Mouse (Mus musculus): ENCODE measurements around the gene Slc7a15.
"Not testable (repeated sequence)": the region's sequence is repeated elsewhere in the genome, so short reads cannot be mapped to it uniquely, and the experiment has no call there.

The Slc7a15 gene

DNA sequence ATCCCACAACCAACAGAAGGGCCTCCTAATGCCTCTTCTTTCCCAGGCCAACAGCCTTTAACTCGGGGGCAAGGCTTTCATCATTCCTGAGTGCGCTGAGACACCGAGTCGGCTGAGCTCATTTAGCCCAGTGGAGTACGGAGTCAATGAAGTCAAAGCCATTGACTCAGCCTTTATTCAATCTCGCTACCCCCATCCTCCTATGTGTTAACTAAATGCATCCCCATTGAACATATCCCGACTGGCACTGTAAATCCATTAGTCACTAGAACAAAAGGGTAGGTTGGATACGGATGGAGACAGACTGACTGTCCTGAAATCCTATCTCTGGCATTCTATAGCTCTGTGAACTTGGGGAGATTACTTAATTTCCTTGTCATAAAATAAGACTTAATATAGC is 36.7 kb downstream of the Slc7a15 start:
- DNase-seq (ENCODE audit: low read depth, low spot score): not testable (repeated sequence)

DNA sequence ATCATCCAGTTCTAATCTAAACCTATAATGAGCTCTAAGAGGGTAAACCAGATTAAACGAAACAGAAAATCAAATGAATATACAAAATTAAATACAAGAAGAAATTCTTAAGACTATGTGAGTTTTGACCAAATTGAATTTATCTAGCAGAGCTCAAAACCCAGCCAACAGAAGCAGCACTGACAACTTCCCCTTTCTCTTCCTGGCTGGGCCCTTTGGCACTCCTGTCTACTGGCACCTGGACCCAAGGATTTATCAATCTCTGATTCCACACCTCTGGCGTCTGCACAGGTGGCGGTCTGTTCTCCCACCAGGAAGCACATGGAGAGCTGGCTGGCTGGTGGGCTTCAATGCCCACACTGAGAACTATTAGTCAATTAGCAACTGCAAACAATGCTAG is 39.0 kb downstream of the Slc7a15 start:
- DNase-seq (ENCODE audit: low read depth, low spot score): not testable (repeated sequence)

DNA sequence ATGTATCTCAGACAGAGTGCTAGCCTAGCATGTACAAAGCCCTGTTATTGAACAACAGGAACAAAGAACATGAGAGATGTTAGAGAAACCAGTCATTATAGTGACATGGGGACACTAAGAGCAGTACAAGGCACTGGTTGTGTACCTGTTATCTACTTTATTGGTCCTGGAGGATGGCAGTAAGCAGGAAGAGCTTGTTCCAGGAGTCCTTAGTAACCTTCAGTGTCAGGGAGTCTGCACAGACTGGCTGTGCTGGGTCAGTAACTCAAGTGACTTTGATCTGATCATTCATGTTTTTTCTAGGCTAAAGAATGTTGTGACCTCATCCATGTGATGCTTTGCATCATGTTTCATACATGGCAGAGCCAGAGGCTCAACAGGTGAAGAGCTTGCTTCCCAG is 42.7 kb downstream of the Slc7a15 start:
- DNase-seq (ENCODE audit: low read depth, low spot score): no peak

DNA sequence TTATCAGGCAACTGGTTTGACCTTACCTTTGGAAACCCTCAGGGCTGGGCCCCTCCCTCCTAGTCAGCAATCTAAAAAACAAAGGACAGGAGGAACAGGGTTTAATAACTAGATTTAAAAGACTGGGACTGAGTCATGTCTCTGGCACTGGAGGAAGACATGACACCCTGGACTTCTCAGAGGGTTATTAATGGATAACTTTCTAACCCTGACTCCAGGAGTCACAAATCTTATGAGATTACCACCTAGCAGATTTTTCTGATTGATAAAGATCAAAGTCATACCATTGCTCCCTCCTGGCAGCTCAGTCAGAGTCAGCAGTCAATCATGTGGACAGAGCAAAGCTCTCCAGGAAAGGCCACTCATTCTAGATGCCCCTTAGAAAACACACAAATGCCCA is 43.4 kb downstream of the Slc7a15 start:
- peak; percentile 36 for DNase-seq (ENCODE audit: low read depth, low spot score)

DNA sequence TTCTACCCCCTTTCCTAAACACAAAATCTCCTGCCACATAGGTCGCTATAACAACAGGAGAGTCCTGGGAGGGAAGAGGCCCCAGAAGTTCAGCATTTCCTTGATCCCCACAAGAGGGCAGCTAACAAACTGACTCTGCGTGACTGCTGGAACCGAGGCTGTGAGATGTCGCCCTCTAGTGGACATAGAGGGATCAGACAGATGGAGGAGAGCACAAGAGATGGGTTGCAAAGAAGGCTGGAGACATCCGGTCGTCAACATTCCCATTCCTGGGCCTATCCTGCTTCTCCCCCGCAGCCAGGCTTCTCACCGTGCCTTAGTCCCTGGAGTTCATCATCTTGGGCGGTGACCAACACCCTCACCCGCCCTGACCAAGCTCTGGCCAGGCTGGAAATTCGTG is 51.5 kb downstream of the Slc7a15 start:
- DNase-seq (ENCODE audit: low read depth, low spot score): peak; percentile 96

DNA sequence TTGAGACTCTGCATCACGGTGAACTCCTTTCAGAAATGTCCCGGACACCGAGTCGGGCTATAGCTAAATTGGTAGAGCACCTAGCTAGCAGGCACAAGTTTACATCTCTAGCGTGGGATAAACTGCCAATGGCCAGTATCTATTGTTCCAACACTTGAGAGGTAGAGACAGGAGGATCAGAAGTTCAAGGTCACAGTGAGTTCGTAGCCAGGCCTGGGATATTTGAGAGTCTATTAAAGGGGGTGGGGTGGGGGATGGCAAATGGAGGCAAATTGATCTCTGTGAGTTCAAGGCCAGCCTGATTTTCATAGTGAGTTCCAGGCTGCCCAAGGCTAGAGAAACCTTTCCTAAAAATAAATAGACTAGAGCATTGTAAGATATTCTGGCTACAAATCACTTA is 52.1 kb downstream of the Slc7a15 start:
- DNase-seq (ENCODE audit: low read depth, low spot score): peak; percentile 27

DNA sequence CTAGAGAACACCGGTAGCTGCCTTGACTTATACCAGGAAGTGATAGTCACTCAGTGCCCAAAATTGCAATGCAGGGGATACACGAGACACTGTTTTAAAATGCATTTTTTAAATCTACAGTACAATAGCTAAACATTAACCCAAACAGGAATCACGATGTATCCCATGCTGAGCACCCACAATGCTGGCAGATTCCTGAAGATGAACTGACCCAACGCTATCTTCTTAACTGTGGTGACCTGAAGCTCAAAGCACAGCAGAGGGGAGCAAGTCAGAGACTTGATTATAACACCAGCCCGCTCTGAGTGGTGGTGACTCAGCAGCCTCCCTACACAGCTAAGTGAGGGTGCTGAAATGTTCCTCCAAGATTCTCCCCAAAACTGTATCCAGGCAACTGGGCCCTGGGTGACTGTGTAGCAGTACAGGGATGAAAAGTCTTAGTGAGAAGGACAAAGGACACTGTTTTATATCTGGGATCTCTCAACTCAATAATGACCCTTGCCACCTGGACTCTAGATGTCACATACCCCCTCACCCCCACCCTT is 53.7 kb downstream of the Slc7a15 start:
- no peak for DNase-seq (ENCODE audit: low read depth, low spot score)

DNA sequence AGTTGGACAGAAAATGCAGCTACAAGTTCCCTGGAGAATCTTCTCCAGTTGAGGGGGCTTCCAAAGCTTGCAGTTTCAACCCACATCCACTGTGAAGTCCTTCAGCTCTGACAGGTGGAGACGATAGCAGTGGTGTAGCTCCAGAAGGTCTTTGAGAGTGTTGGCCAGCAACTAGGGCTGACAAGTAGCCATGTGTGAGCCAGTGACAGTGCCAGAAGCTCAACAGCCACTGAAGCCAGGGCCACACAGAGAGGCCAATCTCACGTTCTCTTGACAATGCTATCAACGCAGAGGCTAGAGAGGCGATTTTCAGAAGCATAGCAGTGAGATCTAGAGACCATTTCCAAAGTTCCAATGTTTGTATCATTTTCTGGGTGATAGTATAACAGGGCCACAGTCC is 56.5 kb downstream of the Slc7a15 start:
- DNase-seq (ENCODE audit: low read depth, low spot score): no peak

DNA sequence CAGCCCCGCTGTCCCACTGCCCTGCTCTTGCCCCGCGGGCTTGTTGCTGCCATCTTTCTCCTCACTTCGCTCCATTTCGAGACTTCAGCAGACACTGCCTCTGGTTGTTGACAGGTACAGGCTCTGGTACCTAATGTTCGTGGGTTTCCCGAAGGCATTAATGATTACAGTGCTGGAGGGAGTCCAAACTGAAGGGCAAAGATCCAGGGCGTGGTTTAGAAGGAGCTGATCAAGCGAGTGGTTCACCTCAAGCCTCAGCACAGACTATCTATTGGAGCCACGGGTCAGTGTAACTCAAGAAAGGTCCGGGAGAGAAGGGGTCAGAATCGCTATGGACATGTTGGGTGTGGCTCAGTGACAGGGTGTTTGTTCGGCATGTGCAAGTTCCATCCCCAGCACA is 59.4 kb downstream of the Slc7a15 start:
- DNase-seq (ENCODE audit: low read depth, low spot score): no peak

DNA sequence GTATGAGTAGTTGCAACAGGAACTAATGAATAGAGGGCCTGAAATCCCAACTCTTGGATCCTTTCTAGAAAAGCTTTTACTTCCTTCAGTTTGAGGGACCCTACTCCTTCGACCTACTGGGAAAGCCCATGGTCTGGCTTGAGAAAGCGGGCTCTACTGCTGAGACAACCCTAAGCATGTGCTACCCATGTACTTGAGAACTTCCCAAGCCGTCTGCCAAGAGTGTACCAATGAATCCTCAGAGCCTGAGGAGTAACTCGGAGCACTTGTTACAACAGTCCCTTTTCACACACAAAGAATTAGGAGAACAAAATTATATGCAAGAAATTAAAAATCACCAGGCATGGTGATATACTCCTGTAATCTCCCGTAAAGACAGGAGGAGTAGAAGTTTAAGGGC is 61.6 kb downstream of the Slc7a15 start:
- no peak for DNase-seq (ENCODE audit: low read depth, low spot score)

DNA sequence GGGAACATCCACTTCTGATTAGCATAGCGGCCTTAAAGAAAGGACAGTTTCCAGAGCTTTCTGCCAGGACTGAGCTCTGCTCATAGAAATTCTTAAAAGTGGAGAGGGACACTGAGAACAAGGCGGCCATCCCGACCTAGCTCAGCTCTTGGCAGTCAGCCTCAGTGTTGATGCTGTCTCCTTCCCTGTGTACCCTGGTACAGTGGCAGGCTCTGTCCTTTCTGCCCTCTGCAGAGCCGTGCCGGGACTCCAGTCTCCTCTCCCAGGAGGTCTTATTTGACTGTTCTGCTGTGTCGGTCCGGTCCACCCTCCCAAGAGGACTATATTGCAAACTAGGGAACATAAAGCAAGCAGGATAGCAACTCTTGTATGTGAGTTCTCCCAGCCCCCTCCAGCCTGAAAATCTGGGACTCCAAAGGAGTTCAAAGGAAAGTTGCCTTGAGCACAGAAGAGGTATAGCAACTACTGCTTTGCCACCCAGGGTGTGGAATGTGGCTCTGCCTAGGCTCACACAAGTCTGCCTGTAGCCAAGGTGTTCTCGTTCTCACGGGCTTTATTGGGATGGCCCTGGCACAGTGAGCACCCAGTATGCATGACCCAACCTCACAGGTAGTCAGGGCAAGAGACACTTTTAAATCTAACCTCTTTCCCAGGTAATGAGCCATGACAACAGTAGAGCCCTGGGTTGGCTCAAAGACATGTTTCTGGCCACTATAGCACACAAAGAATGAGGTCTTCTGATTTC is 62.5 kb downstream of the Slc7a15 start:
- DNase-seq (ENCODE audit: low read depth, low spot score): no peak

DNA sequence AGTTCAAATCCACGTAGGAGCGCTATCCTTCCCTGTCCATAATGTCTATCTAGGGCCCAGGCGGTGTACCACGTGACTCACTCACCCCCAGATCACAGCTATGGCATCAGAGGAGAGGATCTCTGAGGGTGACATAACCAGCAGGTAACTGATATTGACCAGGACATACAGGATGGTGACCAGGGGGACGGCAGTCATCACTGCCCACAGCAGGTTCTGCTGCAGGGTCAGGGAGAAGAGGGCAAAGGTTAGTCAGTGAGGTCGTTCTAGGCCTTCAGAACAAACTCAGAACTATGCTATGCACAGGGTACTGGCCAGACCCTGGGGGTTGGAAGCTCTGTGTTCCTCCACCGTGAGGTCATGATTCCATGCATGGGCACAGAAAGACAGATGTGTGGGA is 63.3 kb downstream of the Slc7a15 start:
- no peak for DNase-seq (ENCODE audit: low read depth, low spot score)

DNA sequence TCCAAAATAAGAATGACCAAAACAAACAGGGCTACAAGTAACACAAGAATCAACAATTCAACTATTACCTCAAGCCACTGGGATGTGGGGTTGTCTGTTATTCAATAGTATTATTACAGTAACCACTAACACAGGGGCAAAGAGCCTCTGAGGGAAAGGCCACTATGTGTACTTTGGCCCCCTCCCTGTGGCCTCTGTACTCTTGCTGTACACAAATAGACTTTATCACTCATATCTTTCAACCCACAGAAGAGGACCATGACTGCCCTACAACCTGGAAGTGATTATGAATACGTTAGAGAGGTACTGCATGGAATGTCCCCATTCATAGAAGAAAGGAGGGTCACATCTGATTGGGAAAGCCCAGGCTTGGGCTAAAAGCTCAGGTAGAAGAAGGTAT is 64.0 kb downstream of the Slc7a15 start:
- no peak for DNase-seq (ENCODE audit: low read depth, low spot score)

DNA sequence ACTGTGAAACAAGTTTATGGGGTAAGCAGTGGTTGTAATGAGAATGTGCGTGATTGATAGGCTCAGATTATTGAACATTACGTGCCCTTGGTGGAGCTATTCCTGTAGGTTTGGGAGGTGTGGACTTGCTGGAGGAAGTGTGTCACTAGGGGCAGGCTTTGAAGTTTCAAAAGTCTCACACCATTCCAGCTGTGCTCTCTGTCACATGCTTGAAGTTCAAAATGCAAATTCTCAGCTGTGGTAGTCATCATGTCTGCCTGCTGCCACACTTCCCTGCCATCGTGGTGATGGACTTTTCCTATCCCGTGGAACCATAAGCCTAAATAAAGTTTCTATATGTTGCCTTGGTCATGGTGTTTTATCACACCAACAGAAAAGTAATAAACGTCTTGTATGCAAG is 71.1 kb downstream of the Slc7a15 start:
- DNase-seq (ENCODE audit: low read depth, low spot score): no peak

DNA sequence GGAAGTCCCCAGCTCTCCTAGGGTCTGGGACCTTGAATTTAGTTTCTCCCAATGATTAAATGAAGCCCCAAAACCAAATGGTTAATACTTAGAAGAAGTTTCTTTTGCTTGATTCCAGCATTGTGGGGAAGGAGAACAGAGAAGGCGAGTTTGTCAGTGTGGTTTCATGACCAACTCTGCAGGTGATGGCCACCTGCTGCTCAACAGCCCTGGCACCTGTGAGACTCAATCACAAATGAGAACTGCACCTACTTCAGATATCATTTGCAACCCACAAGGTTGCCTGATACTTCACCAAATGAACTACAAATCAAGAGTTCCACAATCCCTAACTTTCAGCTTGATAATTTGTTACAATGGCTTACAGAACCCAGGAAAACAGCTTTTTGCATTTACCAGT is 71.7 kb downstream of the Slc7a15 start:
- DNase-seq (ENCODE audit: low read depth, low spot score): no peak

DNA sequence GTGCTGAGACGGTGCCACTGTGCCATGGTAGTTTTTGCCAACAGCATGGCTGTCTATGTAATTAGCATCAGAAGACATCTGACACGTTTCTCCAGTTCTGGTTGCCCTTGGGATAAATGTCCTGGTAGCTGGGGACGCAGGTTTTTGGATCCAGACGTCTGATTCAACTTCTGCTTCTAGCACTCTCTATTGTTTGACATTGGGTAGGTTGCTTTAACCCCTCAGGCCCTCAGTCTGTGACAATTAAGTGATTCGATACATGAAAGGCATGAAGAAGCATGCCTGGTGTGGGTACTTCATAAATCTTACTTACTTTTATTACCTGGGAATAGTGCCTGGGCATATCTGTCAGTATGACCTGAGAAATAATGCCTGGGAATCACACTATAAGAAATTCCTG is 74.8 kb downstream of the Slc7a15 start:
- DNase-seq (ENCODE audit: low read depth, low spot score): no peak

DNA sequence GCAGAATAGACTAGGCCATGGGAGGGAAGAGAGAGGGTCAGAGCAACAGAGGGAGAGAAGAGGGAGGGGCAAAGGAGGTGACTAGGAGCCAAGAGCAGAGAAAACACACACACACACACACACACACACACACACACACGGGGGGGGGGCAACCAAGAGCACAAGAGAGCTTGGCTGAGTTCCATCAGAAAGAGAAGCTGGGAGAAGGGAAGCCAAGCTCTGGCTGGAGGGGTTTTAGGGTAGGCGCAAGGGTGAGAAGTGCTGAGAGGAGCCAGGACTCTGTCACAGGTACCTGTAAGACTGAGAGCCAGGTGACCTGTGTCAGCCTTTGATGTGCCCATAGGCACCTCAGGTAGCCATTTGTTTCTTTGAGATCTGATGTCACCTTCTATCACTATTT is 76.2 kb downstream of the Slc7a15 start:
- DNase-seq (ENCODE audit: low read depth, low spot score): no peak

DNA sequence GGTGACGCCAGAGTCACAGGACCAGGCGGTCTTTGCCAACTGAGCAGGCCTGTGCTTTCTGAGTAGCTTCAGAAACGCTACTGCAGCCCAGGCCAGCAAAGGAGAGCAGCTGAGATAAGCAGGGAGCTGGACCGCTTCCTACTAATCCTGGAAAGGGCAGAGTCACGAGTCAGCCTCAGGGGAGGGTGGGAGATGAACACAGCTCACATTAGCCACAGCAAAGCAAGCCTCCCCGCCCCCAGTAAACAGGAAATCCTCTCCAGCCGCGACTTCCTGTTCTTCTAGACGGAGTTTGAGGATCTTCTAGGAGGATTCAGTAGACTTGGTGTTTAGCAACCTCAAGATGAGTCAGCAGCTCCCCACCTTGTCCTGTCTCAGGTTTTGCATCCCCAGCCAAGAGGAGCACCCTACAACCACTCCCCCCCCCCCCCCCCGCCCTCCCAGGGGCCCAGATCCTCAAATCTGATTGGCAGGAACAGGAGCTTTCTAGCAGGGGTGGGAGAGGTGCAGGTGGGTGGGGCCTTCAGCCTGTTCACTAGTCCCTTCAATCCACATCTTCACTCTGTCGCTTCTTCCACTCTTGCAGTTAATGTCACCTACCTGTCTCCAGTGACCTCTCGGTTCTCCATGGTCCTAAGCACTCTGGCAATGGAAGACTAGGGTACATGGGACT is 77.4 kb downstream of the Slc7a15 start:
- DNase-seq (ENCODE audit: low read depth, low spot score): peak; percentile 83

DNA sequence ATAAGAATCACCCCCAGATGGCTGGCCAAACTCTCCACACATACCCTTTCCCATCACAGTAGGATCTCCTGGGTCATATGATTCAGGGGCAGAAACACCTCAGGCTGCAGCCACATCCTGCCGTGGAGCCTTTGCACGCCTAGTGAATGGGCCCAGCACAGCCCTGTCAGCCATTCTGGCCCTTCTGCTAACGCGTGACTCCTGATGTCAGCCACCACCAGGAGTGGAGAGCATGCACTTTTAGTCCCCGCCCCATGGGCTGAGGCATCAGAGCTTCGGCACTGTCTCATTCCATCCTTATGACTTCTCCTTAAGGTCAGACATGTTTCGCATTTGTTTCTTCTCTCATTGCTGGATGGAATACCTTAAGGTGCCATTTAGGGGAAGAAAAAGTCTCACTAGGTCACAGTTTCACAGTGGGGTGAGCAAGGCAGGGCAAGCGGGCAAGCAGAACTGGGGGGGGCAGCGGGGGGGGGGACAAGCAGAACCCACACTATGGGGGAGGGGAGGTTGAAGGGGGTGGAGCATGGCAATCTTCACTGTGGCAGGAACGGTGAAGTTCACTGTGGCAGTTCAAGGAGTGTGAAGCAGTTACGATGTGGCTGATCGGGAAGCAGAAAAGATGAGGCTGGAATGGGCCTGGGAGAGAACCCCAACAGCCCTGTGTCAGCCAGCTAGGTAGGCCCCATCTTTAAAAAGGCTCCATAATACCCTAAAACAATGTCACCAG is 79.3 kb downstream of the Slc7a15 start:
- DNase-seq (ENCODE audit: low read depth, low spot score): peak; percentile 83

DNA sequence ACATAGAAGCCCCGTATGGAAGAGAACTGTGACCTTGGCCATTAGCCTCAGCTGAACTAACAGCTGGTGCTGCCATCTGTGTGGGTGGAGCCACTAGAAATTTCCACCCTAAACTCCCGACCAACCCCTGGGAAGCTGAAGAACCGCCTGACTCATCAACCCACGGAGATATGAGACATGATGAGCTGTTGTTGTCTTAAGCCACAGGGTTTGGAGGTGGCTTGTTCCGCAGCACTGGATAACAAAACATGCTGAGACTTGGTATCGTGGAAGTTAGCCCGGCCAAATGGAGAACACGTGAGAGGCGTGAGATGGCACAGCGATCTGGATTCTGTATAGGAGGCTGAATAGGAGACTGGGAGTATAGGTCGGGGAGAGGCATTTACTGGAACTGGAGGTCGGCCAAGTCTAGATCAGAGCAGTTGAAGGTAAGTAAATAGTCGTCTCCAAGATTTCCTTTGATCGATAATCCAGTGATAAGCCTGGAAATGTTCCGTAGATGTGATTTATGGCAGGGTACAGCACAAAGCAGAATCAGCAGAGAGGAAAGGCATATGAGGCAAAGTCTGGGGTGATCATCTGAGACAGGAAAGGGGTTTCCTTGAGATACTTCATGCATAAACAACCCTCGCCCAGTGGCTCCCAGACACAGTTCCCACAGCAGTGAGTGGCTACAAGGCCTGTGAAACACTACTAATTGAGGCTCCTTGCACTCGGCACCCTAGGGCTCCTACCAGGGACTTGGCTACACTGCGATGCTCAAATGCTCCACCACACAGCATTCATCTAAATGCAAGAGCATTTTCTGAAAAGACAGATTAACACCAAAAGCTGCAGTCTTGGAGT is 87.6 kb downstream of the Slc7a15 start:
- DNase-seq (ENCODE audit: low read depth, low spot score): no peak

DNA sequence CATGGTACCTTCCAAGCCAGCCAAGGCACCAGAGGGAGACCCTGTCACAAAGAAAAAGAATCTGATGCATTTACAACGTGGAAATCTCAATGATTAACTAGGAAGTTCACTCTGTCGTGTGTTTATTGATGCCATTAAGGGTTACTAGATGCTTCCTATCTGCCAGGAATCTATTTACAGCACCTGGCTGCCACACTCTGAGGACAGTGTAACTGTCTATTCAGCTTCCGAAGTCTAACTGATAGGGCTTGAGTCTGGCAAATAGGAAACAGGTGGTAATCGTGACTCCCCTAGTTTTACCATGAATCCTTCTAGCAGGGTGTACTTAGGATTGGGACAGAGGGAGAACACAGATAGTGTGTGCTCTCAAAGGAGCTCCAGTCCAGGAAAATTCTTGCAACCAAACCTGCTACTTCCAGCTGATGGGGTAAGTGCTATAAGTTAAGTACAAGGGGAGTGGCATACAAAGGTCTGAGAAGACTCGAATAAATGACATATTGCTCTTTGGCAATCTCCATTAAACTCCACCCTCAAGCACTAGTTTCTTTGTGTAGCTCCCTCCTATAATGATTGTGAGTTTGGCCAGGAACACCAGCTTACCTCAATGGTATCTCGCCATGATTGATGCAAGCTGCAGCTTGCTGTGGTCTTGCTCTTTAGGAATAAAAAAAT is 88.4 kb downstream of the Slc7a15 start:
- no peak for DNase-seq (ENCODE audit: low read depth, low spot score)
